Mouse (Mus musculus) spleen, adult 2 months (tissue): ENCODE measurements at regions not wholly inside any gene's neighbourhood (a gene's known extent, or its start where the extent isn't known, plus 50 kb on each side); places are given as distances from the start of the nearest gene placed in this dataset.

ENCODE experiments used
- CTCF ChIP-seq: fragments of 200-500 bp; IDR thresholded peaks from 2 replicates; pipeline ENCODE4 v1.5.1; 2011; ENCODE audit warnings: mild to moderate bottlenecking, inconsistent platforms; ENCODE audit not compliant: insufficient read depth, insufficient read length, insufficient replicate concordance; ENCODE audit errors: extremely low read depth
- POLR2A ChIP-seq: fragments of 200-500 bp; IDR thresholded peaks from 2 replicates; pipeline ENCODE4 v1.6.1; 2011; ENCODE audit warnings: low read depth, low read length, inconsistent platforms

GRCm38 (mm10) chr1:185726811-185727210, 272.2 kb downstream of the Slc30a10 start:
- no peak for TF ChIP-seq CTCF
- TF ChIP-seq POLR2A, result no peak
